Mouse (Mus musculus) stomach, postnatal 0 days (tissue): ENCODE results near the gene Tepp. TPM values are rescaled to one million over a fixed set of nuclear protein-coding genes. Genes with fewer than 3 reads are reported as not detected.

Experiments
- ATAC-seq: fragments of 200-750 bp; cut with Nextera tagmentation; 2 replicates; pipeline ENCODE4 v1.8.0; 2017; ENCODE audit not compliant: low FRiP score, low TSS enrichment
- DNase-seq: peaks from one replicate; pipeline ENCODE4 v3.0.0-alpha.2; 2016; ENCODE audit warnings: low spot score
- H3K27ac ChIP-seq: fragments of 300-500 bp; sonication (generic); replicated peaks from 2 replicates; pipeline ENCODE4 v1.5.1; 2014; ENCODE audit warnings: mild to moderate bottlenecking, control low read depth
- H3K27me3 ChIP-seq: fragments of 300-500 bp; sonication (generic); 2 replicates; pipeline ENCODE4 v1.6.1; 2014; ENCODE audit warnings: low read length; ENCODE audit not compliant: control insufficient read depth, insufficient read depth
- H3K36me3 ChIP-seq: fragments of 300-500 bp; sonication (generic); 2 replicates; pipeline ENCODE4 v1.6.1; 2014; ENCODE audit warnings: low read length, mixed read lengths; ENCODE audit not compliant: control insufficient read depth, insufficient read depth
- H3K4me1 ChIP-seq: fragments of 300-500 bp; sonication (generic); replicated peaks from 2 replicates; pipeline ENCODE4 v1.6.1; 2014; ENCODE audit warnings: antibody characterized with exemption; ENCODE audit not compliant: control insufficient read depth, insufficient read depth
- H3K4me2 ChIP-seq: fragments of 300-500 bp; sonication (generic); replicated peaks from 2 replicates; pipeline ENCODE4 v1.6.1; 2014; ENCODE audit warnings: low read depth, mild to moderate bottlenecking, control low read depth, moderate library complexity
- H3K4me3 ChIP-seq: fragments of 300-500 bp; sonication (generic); 2 replicates; pipeline ENCODE4 v1.5.1; 2014; ENCODE audit warnings: low read depth, low read length, control low read depth
- H3K9ac ChIP-seq: fragments of 300-500 bp; sonication (generic); 2 replicates; pipeline ENCODE4 v1.6.1; 2014; ENCODE audit warnings: mild to moderate bottlenecking, low read length, control low read depth, mixed read lengths
- H3K9me3 ChIP-seq: fragments of 300-500 bp; sonication (generic); 2 replicates; pipeline ENCODE4 v1.6.1; 2016; ENCODE audit warnings: low read length; ENCODE audit not compliant: control insufficient read depth
- CTCF ChIP-seq: IDR thresholded peaks from 2 replicates; pipeline ENCODE4 v1.5.1; 2016; ENCODE audit warnings: antibody characterized with exemption, low read depth, mild to moderate bottlenecking, moderate library complexity
- EP300 ChIP-seq: optimal IDR thresholded peaks from 2 replicates; pipeline ENCODE3; 2016; ENCODE audit warnings: antibody characterized with exemption
- WGBS: fragments of 180-500 bp; shearing (Covaris S2); extraction: QIAGEN DNeasy Blood & Tissue Kit; methylation state at CpG from one replicate; pipeline ENCODE4 v1.1.7; 2014; 5-methylcytosine and 5-hydroxymethylcytosine counted together
- polyA plus RNA-seq: library from polyadenylated mRNA; unstranded; fragments of >200 nt; fragmentation: Nextera tagmentation; extraction: Ambion mirVana; gene quantifications from 2 replicates; pipeline ENCODE4 v1.2.1, GENCODE M21; 2015

Gene Tepp
- polyA plus RNA-seq, 1 experiment from 2014 or later: not detected

GRCm38 (mm10) chr8:95289066-95289650 is 21.2 kb upstream of the Tepp start:
- 64% methylated on average over 6 of the region's 6 CpGs for WGBS
- H3K4me1 ChIP-seq: no peaks in the 10 kb centered on the region
- H3K36me3 ChIP-seq: no peaks in the 10 kb centered on the region
- TF ChIP-seq CTCF (no peak), EP300 (no peak)
- H3K4me3 ChIP-seq: no peak overlapping the region
- H3K27ac ChIP-seq: no peak overlapping the region
- ATAC-seq (no peak), DNase-seq (no peak)
- H3K27me3 ChIP-seq: no peaks in the 10 kb centered on the region
- no peak overlapping the region for H3K4me2 ChIP-seq
- no peak overlapping the region for H3K9ac ChIP-seq
- no peaks in the 10 kb centered on the region for H3K9me3 ChIP-seq

- H3K4me2 ChIP-seq: peak overlapping the region; percentile 35
- no peak overlapping the region; the same call in 1 of the 2 replicates for H3K27ac ChIP-seq
- no peak for TF ChIP-seq EP300
- TF ChIP-seq CTCF: no peak
- ATAC-seq (peak; percentile 27; the same call in 1 of the 2 replicates), DNase-seq (peak; percentile 57)
- no peaks in the 10 kb centered on the region for H3K27me3 ChIP-seq
- no peaks in the 10 kb centered on the region for H3K36me3 ChIP-seq
- WGBS: 61% methylated on average over 11 of the region's 11 CpGs
- no peaks in the 10 kb centered on the region for H3K4me1 ChIP-seq
- H3K9me3 ChIP-seq: no peaks in the 10 kb centered on the region
- H3K9ac ChIP-seq: peak overlapping the region; percentile 41; the same call in 1 of the 2 replicates
- H3K4me3 ChIP-seq: peak overlapping the region; percentile 15
Observed at GRCm38 (mm10) chr8:95293172-95293571, 17.2 kb upstream of the Tepp start.

GRCm38 (mm10) chr8:95293891-95294290 is 16.5 kb upstream of the Tepp start:
- peak overlapping the region; percentile 35 for H3K4me2 ChIP-seq
- no peaks in the 10 kb centered on the region for H3K27me3 ChIP-seq
- peak overlapping the region; percentile 49; the same call in 1 of the 2 replicates for H3K27ac ChIP-seq
- peak overlapping the region; percentile 15; the same call in 1 of the 2 replicates for H3K4me3 ChIP-seq
- no peak for DNase-seq
- H3K36me3 ChIP-seq: no peaks in the 10 kb centered on the region
- peak overlapping the region; percentile 41 for H3K9ac ChIP-seq
- TF ChIP-seq EP300: no peak
- no peak for TF ChIP-seq CTCF
- peak; percentile 31; the same call in 1 of the 2 replicates for ATAC-seq
- H3K4me1 ChIP-seq: no peaks in the 10 kb centered on the region
- WGBS: 63% methylated on average over 7 of the region's 7 CpGs
- no peaks in the 10 kb centered on the region for H3K9me3 ChIP-seq

- no peak for TF ChIP-seq EP300
- TF ChIP-seq CTCF: peak; percentile 85
- Histone ChIP-seq H3K27ac (no peak overlapping the region), H3K36me3 (no peaks in the 10 kb centered on the region), H3K4me3 (no peak overlapping the region), H3K4me1 (no peaks in the 10 kb centered on the region), H3K27me3 (no peaks in the 10 kb centered on the region), H3K9ac (no peak overlapping the region), H3K4me2 (no peak overlapping the region), H3K9me3 (no peaks in the 10 kb centered on the region)
- WGBS: 25% methylated on average over 5 of the region's 5 CpGs
- ATAC-seq (no peak), DNase-seq (peak; percentile 57)
Observed at GRCm38 (mm10) chr8:95302410-95302809, 8.0 kb upstream of the Tepp start.

- 53% methylated on average over 4 of the region's 4 CpGs for WGBS
- Histone ChIP-seq H3K9ac (no peak overlapping the region), H3K4me1 (no peaks in the 10 kb centered on the region), H3K36me3 (no peaks in the 10 kb centered on the region), H3K4me2 (no peak overlapping the region), H3K4me3 (no peak overlapping the region), H3K9me3 (no peaks in the 10 kb centered on the region), H3K27me3 (no peaks in the 10 kb centered on the region), H3K27ac (no peak overlapping the region)
- ATAC-seq (no peak), DNase-seq (no peak)
- TF ChIP-seq CTCF: no peak
- no peak for TF ChIP-seq EP300
Observed at GRCm38 (mm10) chr8:95305526-95305925, 4.8 kb upstream of the Tepp start.

GRCm38 (mm10) chr8:95306431-95306830 is 3.9 kb upstream of the Tepp start, which contains the start of gene Cngb1:
Gene Cngb1 (minus strand): TSS chr8:95306585.
- H3K9ac ChIP-seq: no peak within 1 kb of the TSS
- ATAC-seq: no peak
- TF ChIP-seq EP300 (no peak), CTCF (no peak)
- H3K27ac ChIP-seq: no peak within 1 kb of the TSS
- no peaks in the 10 kb centered on the region for H3K27me3 ChIP-seq
- no peak within 1 kb of the TSS for H3K4me3 ChIP-seq
- H3K4me1 ChIP-seq: no peaks in the 10 kb centered on the region
- H3K36me3 ChIP-seq: no peaks in the 10 kb centered on the region
- DNase-seq: no peak
- H3K9me3 ChIP-seq: no peaks in the 10 kb centered on the region
- WGBS: 42% methylated on average over 6 of the region's 6 CpGs
- no peak within 1 kb of the TSS for H3K4me2 ChIP-seq
